Mouse (Mus musculus): ENCODE measurements around the gene Banf2. TPM values are rescaled to one million over a fixed set of nuclear protein-coding genes. Genes with fewer than 3 reads are reported as not detected.
A peak's percentile ranks its signal among the peaks of the same experiment; 100 is the strongest.

Gene Banf2
- polyA plus RNA-seq, 1 experiment, result not detected

- TF ChIP-seq POLR2A (IDR thresholded peaks at IDR 0.05; ENCODE audit: borderline replicate concordance, insufficient read depth, low read length) (no peak), CTCF (IDR thresholded peaks at IDR 0.05; ENCODE audit: borderline replicate concordance, insufficient read depth, low read depth, low read length) (no peak)
- no peak overlapping the region for H3K4me3 ChIP-seq (replicated peaks; ENCODE audit: insufficient read depth, low read depth, low read length)
- 84% methylated on average over 5 of the region's 5 CpGs for WGBS
These were observed 30.5 kb upstream of the Banf2 start for GRCm38 (mm10) chr2:144002229-144002984.

GRCm38 (mm10) chr2:144003544-144003943 is 29.3 kb upstream of the Banf2 start:
- 14% methylated on average over 2 of the region's 2 CpGs for WGBS
- TF ChIP-seq POLR2A (IDR thresholded peaks at IDR 0.05; ENCODE audit: borderline replicate concordance, insufficient read depth, low read length) (no peak), CTCF (IDR thresholded peaks at IDR 0.05; ENCODE audit: borderline replicate concordance, insufficient read depth, low read depth, low read length) (no peak)
- Histone ChIP-seq H3K4me1 (ENCODE audit: control insufficient read depth, insufficient read depth, low read length) (no peaks in the 10 kb centered on the region; the same call in none of the 2 replicates), H3K27me3 (ENCODE audit: control insufficient read depth, insufficient read depth, low read length) (no peaks in the 10 kb centered on the region), H3K4me3 (replicated peaks; ENCODE audit: insufficient read depth, low read depth, low read length) (no peak overlapping the region), H3K27ac (ENCODE audit: insufficient read depth, low read length) (no peak overlapping the region)
- DNase-seq, result peak; percentile 25 to 42

More at GRCm38 (mm10) chr2:144002229-144002984, 30.5 kb upstream of the Banf2 start:
- no peak for DNase-seq
- Histone ChIP-seq H3K27ac (ENCODE audit: insufficient read depth, low read length) (no peak overlapping the region), H3K27me3 (ENCODE audit: control insufficient read depth, insufficient read depth, low read length) (no peaks in the 10 kb centered on the region), H3K4me1 (ENCODE audit: control insufficient read depth, insufficient read depth, low read length) (no peaks in the 10 kb centered on the region; the same call in none of the 2 replicates)

GRCm38 (mm10) chr2:144005166-144005955 is 27.5 kb upstream of the Banf2 start:
- H3K27me3 ChIP-seq (ENCODE audit: control insufficient read depth, insufficient read depth, low read length), result no peaks in the 10 kb centered on the region
- H3K27ac ChIP-seq (ENCODE audit: insufficient read depth, low read length), result no peak overlapping the region
- no peak overlapping the region for H3K4me3 ChIP-seq (replicated peaks; ENCODE audit: insufficient read depth, low read depth, low read length)
- TF ChIP-seq CTCF (IDR thresholded peaks at IDR 0.05; ENCODE audit: borderline replicate concordance, insufficient read depth, low read depth, low read length), result no peak
- TF ChIP-seq POLR2A (IDR thresholded peaks at IDR 0.05; ENCODE audit: borderline replicate concordance, insufficient read depth, low read length), result no peak
- 75% methylated on average over 6 of the region's 6 CpGs for WGBS
- DNase-seq, result no peak
- H3K4me1 ChIP-seq (ENCODE audit: control insufficient read depth, insufficient read depth, low read length), result no peaks in the 10 kb centered on the region; the same call in none of the 2 replicates

- no peak for DNase-seq
- Histone ChIP-seq H3K4me3 (replicated peaks; ENCODE audit: insufficient read depth, low read depth, low read length) (no peak overlapping the region), H3K27me3 (ENCODE audit: control insufficient read depth, insufficient read depth, low read length) (no peaks in the 10 kb centered on the region), H3K27ac (ENCODE audit: insufficient read depth, low read length) (no peak overlapping the region), H3K4me1 (ENCODE audit: control insufficient read depth, insufficient read depth, low read length) (no peaks in the 10 kb centered on the region; the same call in none of the 2 replicates)
- WGBS, result 92% methylated on average over 6 of the region's 6 CpGs
- no peak for TF ChIP-seq POLR2A (IDR thresholded peaks at IDR 0.05; ENCODE audit: borderline replicate concordance, insufficient read depth, low read length)
These were observed 26.2 kb upstream of the Banf2 start for GRCm38 (mm10) chr2:144006686-144007085.

- no peak for DNase-seq
- no peak for TF ChIP-seq CTCF (IDR thresholded peaks at IDR 0.05; ENCODE audit: borderline replicate concordance, insufficient read depth, low read depth, low read length)
- no peak for TF ChIP-seq POLR2A (IDR thresholded peaks at IDR 0.05; ENCODE audit: borderline replicate concordance, insufficient read depth, low read length)
- Histone ChIP-seq H3K27me3 (ENCODE audit: control insufficient read depth, insufficient read depth, low read length) (no peaks in the 10 kb centered on the region), H3K4me3 (replicated peaks; ENCODE audit: insufficient read depth, low read depth, low read length) (no peak overlapping the region), H3K27ac (ENCODE audit: insufficient read depth, low read length) (no peak overlapping the region), H3K4me1 (ENCODE audit: control insufficient read depth, insufficient read depth, low read length) (no peaks in the 10 kb centered on the region; the same call in none of the 2 replicates)
- WGBS, result 92% methylated on average over 4 of the region's 4 CpGs
These were observed 25.6 kb upstream of the Banf2 start for GRCm38 (mm10) chr2:144007211-144007610.

GRCm38 (mm10) chr2:144009081-144009480 is 23.8 kb upstream of the Banf2 start:
- no peak for TF ChIP-seq POLR2A (IDR thresholded peaks at IDR 0.05; ENCODE audit: borderline replicate concordance, insufficient read depth, low read length)
- TF ChIP-seq CTCF (IDR thresholded peaks at IDR 0.05; ENCODE audit: borderline replicate concordance, insufficient read depth, low read depth, low read length), result no peak
- Histone ChIP-seq H3K27me3 (ENCODE audit: control insufficient read depth, insufficient read depth, low read length) (no peaks in the 10 kb centered on the region), H3K4me3 (replicated peaks; ENCODE audit: insufficient read depth, low read depth, low read length) (no peak overlapping the region), H3K27ac (ENCODE audit: insufficient read depth, low read length) (no peak overlapping the region), H3K4me1 (ENCODE audit: control insufficient read depth, insufficient read depth, low read length) (no peaks in the 10 kb centered on the region; the same call in 1 of the 2 replicates)
- 90% methylated on average over 1 of the region's 1 CpGs for WGBS
- no peak for DNase-seq

GRCm38 (mm10) chr2:144009551-144010281 is 23.1 kb upstream of the Banf2 start:
- peak in 1 of 2 experiments; percentile 13 for DNase-seq
- Histone ChIP-seq H3K4me1 (ENCODE audit: control insufficient read depth, insufficient read depth, low read length) (no peaks in the 10 kb centered on the region; the same call in 1 of the 2 replicates), H3K27ac (ENCODE audit: insufficient read depth, low read length) (no peak overlapping the region; the same call in 1 of the 2 replicates), H3K4me3 (replicated peaks; ENCODE audit: insufficient read depth, low read depth, low read length) (peak overlapping the region; percentile 16), H3K27me3 (ENCODE audit: control insufficient read depth, insufficient read depth, low read length) (no peaks in the 10 kb centered on the region)
- TF ChIP-seq POLR2A (IDR thresholded peaks at IDR 0.05; ENCODE audit: borderline replicate concordance, insufficient read depth, low read length) (no peak), CTCF (IDR thresholded peaks at IDR 0.05; ENCODE audit: borderline replicate concordance, insufficient read depth, low read depth, low read length) (no peak)
- WGBS, result 10% methylated on average over 30 of the region's 30 CpGs
